8 mouse cellular contexts compared by ENCODE assay signal in the genomic region with DNA sequence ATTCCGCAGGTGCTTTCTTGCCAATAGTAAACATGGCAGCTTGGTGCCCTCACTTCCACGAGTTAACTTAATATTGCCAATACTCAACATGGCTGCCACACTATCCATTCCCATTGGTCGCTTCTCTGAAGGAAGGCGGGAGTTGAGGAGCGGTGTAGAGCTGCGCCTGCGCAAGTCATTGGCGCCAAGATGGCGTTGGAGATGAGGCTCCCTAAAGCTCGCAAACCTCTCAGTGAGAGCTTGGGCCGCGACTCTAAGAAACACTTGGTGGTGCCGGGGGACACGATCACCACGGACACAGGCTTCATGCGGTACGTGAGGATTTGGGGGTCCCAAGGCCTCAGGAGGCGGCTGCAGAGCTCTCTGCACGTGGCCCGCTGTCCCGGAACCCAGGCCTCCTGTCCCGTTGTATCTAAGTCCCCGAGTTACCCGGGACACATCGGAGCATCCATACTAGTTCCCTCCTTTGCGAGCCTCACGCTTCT. TPM values are rescaled to one million over a fixed set of nuclear protein-coding genes. Genes with fewer than 3 reads are reported as not detected.
DNase-seq lines count a peak whose midpoint lies in the region; ATAC-seq lines count a peak whose summit lies in the region.

Gene Exosc2, plus strand, starts transcription at position 165 of the 485 bp plus-strand sequence.

- peak; percentile 86 for ATAC-seq in heart, embryonic 13.5 days (ENCODE audit: extremely low read depth, insufficient number of reproducible peaks, low FRiP score, low TSS enrichment)
- peak; percentile 95 for ATAC-seq in liver, embryonic 12.5 days
- ATAC-seq in stomach, embryonic 15.5 days (ENCODE audit: insufficient read depth, low FRiP score, low read depth): peak; percentile 97

- no peaks in the 10 kb centered on the region for H3K4me1 ChIP-seq in brown adipose tissue, adult 24 weeks (ENCODE audit: control insufficient read depth, insufficient read depth, insufficient read length, low read length)
- H3K4me1 ChIP-seq in heart, embryonic 13.5 days: peaks cover 18% of the 10 kb centered on the region
- peaks cover 32% of the 10 kb centered on the region for H3K4me1 ChIP-seq in liver, embryonic 12.5 days
- H3K4me1 ChIP-seq in stomach, embryonic 15.5 days: peaks cover 6% of the 10 kb centered on the region; the same call in 1 of the 2 replicates

- H3K36me3 ChIP-seq in heart, embryonic 13.5 days: peaks cover 32% of the 10 kb centered on the region
- peaks cover 37% of the 10 kb centered on the region for H3K36me3 ChIP-seq in liver, embryonic 12.5 days
- H3K36me3 ChIP-seq in stomach, embryonic 15.5 days: peaks cover 22% of the 10 kb centered on the region; the same call in 1 of the 2 replicates

- DNase-seq in CD4-positive, CD25-positive, alpha-beta regulatory T cell, adult 2 months (ENCODE audit: low read depth, low spot score): peak; percentile 97
- peak; percentile 65 for DNase-seq in fat pad, adult 2 months (ENCODE audit: extremely low read depth, low read depth, low spot score)
- DNase-seq in kidney, postnatal 10 days: peak; percentile 94
- peak; percentile 87 to 89 for DNase-seq in natural killer cell, adult 2 months (ENCODE audit: low spot score in 2 of 2)

- peak within 1 kb of the TSS; percentile 93 for H3K4me2 ChIP-seq in heart, embryonic 13.5 days
- H3K4me2 ChIP-seq in liver, embryonic 12.5 days: peak within 1 kb of the TSS; percentile 71
- peak within 1 kb of the TSS; percentile 77 for H3K4me2 ChIP-seq in stomach, embryonic 15.5 days

- H3K9me3 ChIP-seq in heart, embryonic 13.5 days: no peaks in the 10 kb centered on the region
- H3K9me3 ChIP-seq in liver, embryonic 12.5 days (replicated peaks): no peaks in the 10 kb centered on the region
- H3K9me3 ChIP-seq in stomach, embryonic 15.5 days: no peaks in the 10 kb centered on the region

- H3K27me3 ChIP-seq in heart, embryonic 13.5 days (replicated peaks): peaks cover 4% of the 10 kb centered on the region
- H3K27me3 ChIP-seq in liver, embryonic 12.5 days (replicated peaks): peaks cover 13% of the 10 kb centered on the region; the same call in 1 of the 2 replicates
- H3K27me3 ChIP-seq in stomach, embryonic 15.5 days (replicated peaks): 0 out of 2 replicates have a peak, but pooled peaks cover 4% of the 10 kb centered on the region

- WGBS in heart, embryonic 13.5 days: under 1% methylated on average over 27 of the region's 27 CpGs
- WGBS in liver, embryonic 12.5 days (ENCODE audit: insufficient replicate concordance): 1% methylated on average over 27 of the region's 27 CpGs
- under 1% methylated on average over 27 of the region's 27 CpGs for WGBS in stomach, embryonic 15.5 days

- peak within 1 kb of the TSS; percentile 81 for H3K4me3 ChIP-seq in brown adipose tissue, adult 24 weeks (ENCODE audit: insufficient read depth, low read depth, low read length)
- H3K4me3 ChIP-seq in heart, embryonic 13.5 days: peak within 1 kb of the TSS; percentile 71
- peak within 1 kb of the TSS; percentile 78 for H3K4me3 ChIP-seq in liver, embryonic 12.5 days
- H3K4me3 ChIP-seq in stomach, embryonic 15.5 days (replicated peaks): peak within 1 kb of the TSS; percentile 65

- H3K9ac ChIP-seq in heart, embryonic 13.5 days: peak within 1 kb of the TSS; percentile 88
- H3K9ac ChIP-seq in liver, embryonic 12.5 days: peak within 1 kb of the TSS; percentile 81
- peak within 1 kb of the TSS; percentile 57 for H3K9ac ChIP-seq in stomach, embryonic 15.5 days

- no peak within 1 kb of the TSS for H3K27ac ChIP-seq in brown adipose tissue, adult 24 weeks (replicated peaks; ENCODE audit: low read depth, low read length)
- H3K27ac ChIP-seq in heart, embryonic 13.5 days (replicated peaks): peak within 1 kb of the TSS; percentile 81
- H3K27ac ChIP-seq in liver, embryonic 12.5 days: peak within 1 kb of the TSS; percentile 80
- peak within 1 kb of the TSS; percentile 84 for H3K27ac ChIP-seq in stomach, embryonic 15.5 days

RNA-seq across cellular contexts. Expression of gene Exosc2, which starts in this region (rescaled TPM):
- 8.3 and 9.2 TPM in 2 replicates for polyA plus RNA-seq in brown adipose tissue, adult 24 weeks (2012; ENCODE audit: insufficient read depth, insufficient read length, missing spikeins)
- 41.3 and 43.9 TPM in 2 replicates for polyA plus RNA-seq in heart, embryonic 13.5 days (2015; fragmentation: Nextera tagmentation; extraction: Ambion mirVana)
- polyA plus RNA-seq in liver, embryonic 12.5 days (2016; fragmentation: Nextera tagmentation; extraction: Ambion mirVana): 57.8 and 64.9 TPM in 2 replicates
- polyA plus RNA-seq in stomach, embryonic 15.5 days (2015; fragmentation: Nextera tagmentation; extraction: Ambion mirVana): 59.9 and 60.5 TPM in 2 replicates
